Mouse (Mus musculus) CH12.LX (cell line): Measurements from ENCODE around the gene Galnt4. TPM values are rescaled to one million over a fixed set of nuclear protein-coding genes. Genes with fewer than 3 reads are reported as not detected.
A peak's percentile ranks its signal among the peaks of the same experiment; 100 is the strongest.

Experiments used
- DNase-seq: peaks from one replicate; pipeline ENCODE4 v3.0.0-alpha.2; 2013; ENCODE audit errors: extremely low read depth
- H3K27ac ChIP-seq: 2 replicates; pipeline ENCODE4 v1.5.1; 2012; ENCODE audit warnings: low read depth, mild to moderate bottlenecking, control low read depth, moderate library complexity; ENCODE audit not compliant: insufficient read depth
- H3K27me3 ChIP-seq: replicated peaks from 2 replicates; pipeline ENCODE3; 2012; ENCODE audit warnings: inconsistent platforms
- H3K36me3 ChIP-seq, 2 experiments: replicated peaks in 1 of 2; 2 replicates each; pipeline versions ENCODE3 to v1.6.1; 2012; ENCODE audit warnings: inconsistent platforms in 1 of 2, low read length in 1 of 2, mild to moderate bottlenecking in 1 of 2, mixed read lengths in 1 of 2, moderate library complexity in 1 of 2; ENCODE audit not compliant: control insufficient read depth in 1 of 2, insufficient read depth in 1 of 2
- H3K4me1 ChIP-seq, 2 experiments: 2 replicates each; pipeline ENCODE4 v1.6.1; 2012; ENCODE audit warnings: inconsistent platforms in 1 of 2, moderate library complexity in 1 of 2; ENCODE audit not compliant: insufficient read depth in 2 of 2, control insufficient read depth in 1 of 2
- H3K4me2 ChIP-seq: 2 replicates; pipeline ENCODE4 v1.6.1; 2012; ENCODE audit warnings: low read depth, mild to moderate bottlenecking, control low read depth; ENCODE audit not compliant: poor library complexity, insufficient read depth, severe bottlenecking
- H3K4me3 ChIP-seq, 3 experiments: fragments of 150-350 bp in 1 of 3; sonication (generic) in 1 of 3; replicated peaks in 1 of 3; 2 replicates each; pipeline versions ENCODE3 to v1.5.1; 2011 to 2012; ENCODE audit warnings: low read depth in 2 of 3, low read length in 2 of 3, mild to moderate bottlenecking in 2 of 3, moderate library complexity in 2 of 3, control low read depth in 1 of 3, improper control_type of control experiment in 1 of 3, inconsistent platforms in 1 of 3, mixed read lengths in 1 of 3; ENCODE audit not compliant: poor library complexity in 1 of 3
- H3K79me2 ChIP-seq: replicated peaks from 2 replicates; pipeline ENCODE4 v1.6.1; 2012; ENCODE audit warnings: mild to moderate bottlenecking, moderate library complexity; ENCODE audit not compliant: control insufficient read depth, poor library complexity, insufficient read depth, severe bottlenecking; ENCODE audit errors: extremely low read depth
- H3K9ac ChIP-seq: 2 replicates; pipeline ENCODE4 v1.6.1; 2012; ENCODE audit warnings: low read depth, mild to moderate bottlenecking, control low read depth, moderate library complexity; ENCODE audit not compliant: insufficient read depth
- H3K9me3 ChIP-seq: replicated peaks from 2 replicates; pipeline ENCODE3; 2012; ENCODE audit warnings: low read length, inconsistent platforms, mixed read lengths
- BHLHE40 ChIP-seq: IDR thresholded peaks from 2 replicates; pipeline ENCODE4 v1.6.1; 2011; ENCODE audit warnings: mild to moderate bottlenecking, low read depth, low read length, improper control_type of control experiment
- CHD1 ChIP-seq: IDR thresholded peaks from 2 replicates; pipeline ENCODE4 v1.6.1; 2012; ENCODE audit warnings: low read depth, low read length, improper control_type of control experiment, inconsistent platforms
- CHD2 ChIP-seq: IDR thresholded peaks from 2 replicates; pipeline ENCODE4 v1.6.1; 2011; ENCODE audit warnings: low read length, improper control_type of control experiment
- CTCF ChIP-seq, 2 experiments: IDR thresholded peaks in 1 of 2; conservative IDR thresholded peaks in 1 of 2; 2 replicates each; pipeline ENCODE4 v1.5.1; 2011 to 2012; ENCODE audit warnings: low read depth in 2 of 2, low read length in 2 of 2, improper control_type of control experiment in 1 of 2, inconsistent platforms in 1 of 2, mild to moderate bottlenecking in 1 of 2, moderate library complexity in 1 of 2
- E2F4 ChIP-seq: IDR thresholded peaks from 2 replicates; pipeline ENCODE4 v1.6.1; 2011; ENCODE audit warnings: low read depth, low read length, improper control_type of control experiment; ENCODE audit not compliant: insufficient replicate concordance
- ELF1 ChIP-seq: IDR thresholded peaks from 2 replicates; pipeline ENCODE4 v1.6.1; 2014; ENCODE audit warnings: low read depth, mild to moderate bottlenecking, inconsistent platforms, low read length, improper control_type of control experiment
- EP300 ChIP-seq: IDR thresholded peaks from 2 replicates; pipeline ENCODE4 v1.6.1; 2011; ENCODE audit warnings: low read length, improper control_type of control experiment
- ETS1 ChIP-seq: conservative IDR thresholded peaks from 2 replicates; pipeline ENCODE4 v1.6.1; 2012; ENCODE audit warnings: low read depth, mild to moderate bottlenecking, inconsistent platforms, low read length, improper control_type of control experiment, moderate library complexity
- GABPA ChIP-seq: IDR thresholded peaks from 2 replicates; pipeline ENCODE4 v1.6.1; 2012; ENCODE audit warnings: low read depth, low read length, improper control_type of control experiment, inconsistent platforms; ENCODE audit not compliant: insufficient replicate concordance
- HCFC1 ChIP-seq: IDR thresholded peaks from 2 replicates; pipeline ENCODE4 v1.6.1; 2012; ENCODE audit warnings: low read depth, mild to moderate bottlenecking, inconsistent platforms, low read length, improper control_type of control experiment
- IRF4 ChIP-seq: IDR thresholded peaks from 2 replicates; pipeline ENCODE4 v1.6.1; 2014; ENCODE audit warnings: low read depth, mild to moderate bottlenecking, inconsistent platforms, low read length, improper control_type of control experiment
- JUN ChIP-seq: IDR thresholded peaks from 2 replicates; pipeline ENCODE4 v1.6.1; 2011; ENCODE audit warnings: low read depth, mild to moderate bottlenecking, low read length, improper control_type of control experiment, moderate library complexity; ENCODE audit not compliant: insufficient read depth
- JUND ChIP-seq: conservative IDR thresholded peaks from 2 replicates; pipeline ENCODE4 v1.6.1; 2011; ENCODE audit warnings: low read depth, low read length, improper control_type of control experiment
- KAT2A ChIP-seq: IDR thresholded peaks from 2 replicates; pipeline ENCODE4 v1.6.1; 2012; ENCODE audit warnings: low read length, improper control_type of control experiment, inconsistent platforms; ENCODE audit not compliant: insufficient replicate concordance
- MAFK ChIP-seq: IDR thresholded peaks from 2 replicates; pipeline ENCODE4 v1.6.1; 2011; ENCODE audit warnings: low read length, improper control_type of control experiment; ENCODE audit not compliant: insufficient replicate concordance
- MAX ChIP-seq: IDR thresholded peaks from 2 replicates; pipeline ENCODE4 v1.6.1; 2011; ENCODE audit warnings: low read length, improper control_type of control experiment
- MAZ ChIP-seq: IDR thresholded peaks from 2 replicates; pipeline ENCODE4 v1.6.1; 2012; ENCODE audit warnings: low read depth, mild to moderate bottlenecking, inconsistent platforms, low read length, improper control_type of control experiment, moderate library complexity
- MEF2A ChIP-seq: IDR thresholded peaks from 2 replicates; pipeline ENCODE4 v1.6.1; 2014; ENCODE audit warnings: low read depth, mild to moderate bottlenecking, inconsistent platforms, low read length, improper control_type of control experiment, borderline replicate concordance
- MXI1 ChIP-seq: IDR thresholded peaks from 2 replicates; pipeline ENCODE4 v1.6.1; 2011; ENCODE audit warnings: mild to moderate bottlenecking, low read depth, low read length, improper control_type of control experiment
- MYC ChIP-seq: IDR thresholded peaks from 2 replicates; pipeline ENCODE4 v1.6.1; 2011; ENCODE audit warnings: low read depth, mild to moderate bottlenecking, improper control_type of control experiment, low read length
- NELFE ChIP-seq: IDR thresholded peaks from 2 replicates; pipeline ENCODE4 v1.6.1; 2011; ENCODE audit warnings: low read depth, low read length, improper control_type of control experiment
- NRF1 ChIP-seq: IDR thresholded peaks from 2 replicates; pipeline ENCODE4 v1.6.1; 2014; ENCODE audit warnings: low read depth, mild to moderate bottlenecking, inconsistent platforms, low read length, improper control_type of control experiment, moderate library complexity
- PAX5 ChIP-seq: IDR thresholded peaks from 2 replicates; pipeline ENCODE4 v1.6.1; 2012; ENCODE audit warnings: low read length, inconsistent platforms, mixed read lengths
- POLR2A ChIP-seq: IDR thresholded peaks from 2 replicates; pipeline ENCODE4 v1.6.1; 2011; ENCODE audit warnings: low read depth, mild to moderate bottlenecking, improper control_type of control experiment, low read length
- POLR2AphosphoS2 ChIP-seq: IDR thresholded peaks from 2 replicates; pipeline ENCODE4 v1.6.1; 2011; ENCODE audit warnings: low read depth, low read length, improper control_type of control experiment
- RAD21 ChIP-seq: IDR thresholded peaks from 2 replicates; pipeline ENCODE4 v1.6.1; 2011; ENCODE audit warnings: low read depth, mild to moderate bottlenecking, low read length, improper control_type of control experiment, moderate library complexity
- RCOR1 ChIP-seq: conservative IDR thresholded peaks from 2 replicates; pipeline ENCODE4 v1.6.1; 2012; ENCODE audit warnings: low read depth, mild to moderate bottlenecking, inconsistent platforms, low read length, improper control_type of control experiment
- SIN3A ChIP-seq: IDR thresholded peaks from 2 replicates; pipeline ENCODE4 v1.6.1; 2012; ENCODE audit warnings: low read length, improper control_type of control experiment, inconsistent platforms
- SMC3 ChIP-seq: IDR thresholded peaks from 2 replicates; pipeline ENCODE4 v1.6.1; 2011; ENCODE audit warnings: low read depth, low read length, improper control_type of control experiment
- TBP ChIP-seq: conservative IDR thresholded peaks from 2 replicates; pipeline ENCODE4 v1.6.1; 2011; ENCODE audit warnings: low read depth, low read length, improper control_type of control experiment
- TCF12 ChIP-seq: IDR thresholded peaks from 2 replicates; pipeline ENCODE4 v1.6.1; 2014; ENCODE audit warnings: low read depth, mild to moderate bottlenecking, inconsistent platforms, low read length, improper control_type of control experiment
- UBTF ChIP-seq: IDR thresholded peaks from 2 replicates; pipeline ENCODE4 v1.6.1; 2012; ENCODE audit warnings: low read depth, mild to moderate bottlenecking, inconsistent platforms, low read length, improper control_type of control experiment, moderate library complexity
- USF1 ChIP-seq: IDR thresholded peaks from 2 replicates; pipeline ENCODE4 v1.6.1; 2014; ENCODE audit warnings: low read depth, mild to moderate bottlenecking, inconsistent platforms, low read length, improper control_type of control experiment
- USF2 ChIP-seq: conservative IDR thresholded peaks from 2 replicates; pipeline ENCODE4 v1.6.1; 2011; ENCODE audit warnings: low read depth, low read length, improper control_type of control experiment
- ZC3H11A ChIP-seq: IDR thresholded peaks from 2 replicates; pipeline ENCODE4 v1.6.1; 2012; ENCODE audit warnings: low read depth, mild to moderate bottlenecking, inconsistent platforms, low read length, improper control_type of control experiment
- ZKSCAN1 ChIP-seq: IDR thresholded peaks from 2 replicates; pipeline ENCODE4 v1.6.1; 2012; ENCODE audit warnings: low read depth, inconsistent platforms, low read length, improper control_type of control experiment, borderline replicate concordance
- ZMIZ1 ChIP-seq: IDR thresholded peaks from 2 replicates; pipeline ENCODE4 v1.6.1; 2012; ENCODE audit warnings: low read depth, mild to moderate bottlenecking, inconsistent platforms, low read length, improper control_type of control experiment
- ZNF384 ChIP-seq: IDR thresholded peaks from 2 replicates; pipeline ENCODE4 v1.6.1; 2012; ENCODE audit warnings: low read depth, low read length, improper control_type of control experiment, inconsistent platforms
- dilution Hi-C: fragments of 300-500 bp; cut with MboI; formaldehyde crosslinking; loops from 2 replicates; pipeline ENCODE4 v1.14.3; 2020; ENCODE audit warnings: low sequenced_read_pairs; ENCODE audit not compliant: extremely low pct_unique_long_range_greater_than_20kb, extremely low pct_ligation_motif_present
- in situ Hi-C: fragments of 300-500 bp; cut with MboI; formaldehyde crosslinking; loops from 3 replicates; pipeline ENCODE4 v1.14.3; 2019; ENCODE audit warnings: low sequenced_read_pairs, low pct_ligation_motif_present, low pct_unique_long_range_greater_than_20kb, mixed read lengths
- polyA plus RNA-seq: library from polyadenylated mRNA; unstranded; fragments of >175 nt; gene quantifications from 2 replicates; pipeline ENCODE4 v1.2.1, GENCODE M21; 2012; ENCODE audit warnings: low read depth; ENCODE audit not compliant: insufficient read length
- total RNA-seq, 2 experiments: library from RNA; depleted of rRNA; stranded (reverse); fragments of 300-350 nt in 1 of 2; fragments of >200 nt in 1 of 2; gene quantifications; 2 replicates each; pipeline ENCODE4 v1.2.3; 2012 to 2014

Galnt4 gene
- total and polyA plus RNA-seq, 3 experiments = 4.4 to 4.7 (median 4.6) TPM

DNA sequence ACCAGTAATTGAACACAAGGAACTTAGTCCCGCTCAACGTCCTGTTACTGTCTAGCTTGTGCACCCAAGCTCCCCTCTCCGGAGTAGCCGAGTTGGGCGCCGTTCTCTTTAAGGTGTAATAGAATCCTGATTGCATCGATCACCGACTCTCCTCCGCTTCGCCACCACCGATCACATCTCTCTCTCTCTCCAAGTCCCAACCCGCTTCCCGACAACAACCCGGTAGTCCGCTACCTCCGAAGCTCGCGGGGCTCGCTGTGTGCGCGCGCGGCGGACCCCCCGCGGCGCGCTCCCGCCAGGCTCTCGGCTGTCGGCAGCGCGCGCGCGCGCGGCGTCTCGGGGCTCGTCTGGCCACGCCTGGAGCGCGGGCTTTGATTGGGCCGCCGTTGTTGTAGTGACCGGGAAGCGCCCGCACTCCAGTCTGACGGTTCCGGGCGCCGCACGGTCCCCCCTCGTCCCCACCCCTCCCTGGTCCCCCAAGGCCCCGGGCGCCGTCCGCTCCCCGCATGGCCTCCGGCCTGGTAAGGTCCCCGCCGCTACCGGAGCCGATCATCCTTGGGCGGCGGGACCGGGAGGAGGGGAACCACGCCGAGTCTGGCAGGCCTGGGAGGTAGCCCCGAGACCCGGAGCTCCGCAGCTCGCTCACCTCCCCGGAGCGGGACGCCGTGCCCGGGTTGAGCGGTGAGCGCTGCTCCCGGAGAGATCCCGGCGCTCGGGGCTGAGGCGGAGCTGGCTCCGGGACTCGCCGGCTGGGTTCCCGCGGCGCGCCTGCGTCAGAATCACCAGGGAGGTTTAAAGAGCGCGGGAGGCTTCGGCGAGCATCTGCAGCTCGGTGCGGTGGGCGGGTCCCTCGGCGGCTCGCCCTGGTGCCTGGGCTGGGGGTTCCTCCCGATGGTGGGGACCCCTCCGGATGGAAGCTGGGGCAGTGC is 992 bp upstream of the Galnt4 start, which contains the start of gene Poc1b:
Gene Poc1b (plus strand): TSS at position 334 of the 929 bp plus-strand sequence.
- dilution Hi-C loops (no loop called here), in situ Hi-C loops (no loop called here)
- Histone ChIP-seq H3K27ac (peak within 1 kb of the TSS; percentile 90), H3K4me1 (peaks cover 13 to 33% of the 10 kb centered on the region in 2 experiments), H3K4me3 (peak within 1 kb of the TSS; percentile 80 to 92 (median 82)), H3K4me2 (peak within 1 kb of the TSS; percentile 94), H3K79me2 (no peaks in the 10 kb centered on the region), H3K36me3 (peaks cover 7 to 37% of the 10 kb centered on the region in 2 experiments), H3K9me3 (peaks cover 21% of the 10 kb centered on the region), H3K27me3 (no peaks in the 10 kb centered on the region), H3K9ac (peak within 1 kb of the TSS; percentile 89)
- DNase-seq = peak; percentile 82
- 0 out of 2 replicates have a peak, but pooled peaks have one; percentile 42 for TF ChIP-seq TCF12
- TF ChIP-seq EP300 = 0 out of 2 replicates have a peak, but pooled peaks have one; percentile 25
- no peak for TF ChIP-seq USF2
- TF ChIP-seq ETS1 = no peak
- 0 out of 2 replicates have a peak, but pooled peaks have one; percentile 41 for TF ChIP-seq E2F4
- TF ChIP-seq MXI1 = peak; percentile 24
- no peak for TF ChIP-seq MYC
- no peak for TF ChIP-seq POLR2AphosphoS2
- TF ChIP-seq SMC3 = no peak
- TF ChIP-seq ELF1 = peak; percentile 73
- TF ChIP-seq USF1 = no peak
- no peak; the same call in none of the 2 replicates for TF ChIP-seq MAX
- no peak for TF ChIP-seq JUND
- no peak for TF ChIP-seq CHD2
- TF ChIP-seq NELFE = peak; percentile 54; the same call in 1 of the 2 replicates
- TF ChIP-seq ZNF384 = no peak
- no peak for TF ChIP-seq ZC3H11A
- peak; percentile 59 for TF ChIP-seq POLR2A
- no peak for TF ChIP-seq ZKSCAN1
- TF ChIP-seq GABPA = no peak
- TF ChIP-seq NRF1 = peak; percentile 76
- TF ChIP-seq MAFK = no peak
- no peak for TF ChIP-seq PAX5
- no peak for TF ChIP-seq CTCF (conservative IDR thresholded peaks at IDR 0.05 in 1 of 2, IDR thresholded peaks at IDR 0.05 in 1 of 2; ENCODE audit: low read depth in 2 of 2, low read length in 2 of 2)
- TF ChIP-seq KAT2A = peak; percentile 60; the same call in 1 of the 2 replicates
- TF ChIP-seq BHLHE40 = no peak
- TF ChIP-seq IRF4 = peak; percentile 36
- TF ChIP-seq UBTF = peak; percentile 78; the same call in 1 of the 2 replicates
- peak; percentile 84 for TF ChIP-seq HCFC1
- peak; percentile 20 for TF ChIP-seq MEF2A
- TF ChIP-seq JUN = no peak
- TF ChIP-seq RAD21 = no peak
- no peak for TF ChIP-seq RCOR1
- TF ChIP-seq ZMIZ1 = peak; percentile 17; the same call in 1 of the 2 replicates
- TF ChIP-seq TBP = 0 out of 2 replicates have a peak, but pooled peaks have one; percentile 57
- TF ChIP-seq MAZ = no peak; the same call in 1 of the 2 replicates
- TF ChIP-seq SIN3A = peak; percentile 88
- TF ChIP-seq CHD1 = no peak
